Mouse (Mus musculus) MEL (cell line): ENCODE measurements around the gene Hoxb7. TPM values are rescaled to one million over a fixed set of nuclear protein-coding genes. Genes with fewer than 3 reads are reported as not detected.

Experiments
- DNase-seq: peaks from one replicate; pipeline ENCODE4 v3.0.0; 2011; ENCODE audit warnings: low read depth, low spot score
- H3K27ac ChIP-seq: 2 replicates; pipeline ENCODE4 v1.5.1; 2012; ENCODE audit warnings: low read depth, mild to moderate bottlenecking, control low read depth, low read length, moderate library complexity; ENCODE audit not compliant: control insufficient read depth
- H3K27me3 ChIP-seq, 2 experiments: fragments of 150-350 bp in 1 of 2; sonication (generic) in 1 of 2; 2 replicates each; pipeline ENCODE4 v1.6.1; 2012; ENCODE audit warnings: low read length in 2 of 2, mild to moderate bottlenecking in 2 of 2, improper control_type of control experiment in 1 of 2, moderate library complexity in 1 of 2; ENCODE audit not compliant: insufficient read depth in 2 of 2, control insufficient read depth in 1 of 2
- H3K36me3 ChIP-seq, 2 experiments: 2 replicates each; pipeline ENCODE4 v1.6.1; 2012 to 2014; ENCODE audit warnings: low read length in 2 of 2, improper control_type of control experiment in 1 of 2, inconsistent platforms in 1 of 2, mild to moderate bottlenecking in 1 of 2; ENCODE audit not compliant: insufficient read depth in 2 of 2, control insufficient read depth in 1 of 2
- H3K4me1 ChIP-seq, 2 experiments: fragments of 150-350 bp in 1 of 2; sonication (generic) in 1 of 2; 2 replicates each; pipeline ENCODE4 v1.6.1; 2012; ENCODE audit warnings: low read length in 2 of 2, improper control_type of control experiment in 1 of 2, mild to moderate bottlenecking in 1 of 2; ENCODE audit not compliant: insufficient read depth in 2 of 2, control insufficient read depth in 1 of 2
- H3K4me3 ChIP-seq, 2 experiments: fragments of 150-350 bp in 1 of 2; sonication (generic) in 1 of 2; 2 replicates each; pipeline ENCODE4 v1.5.1; 2012; ENCODE audit warnings: low read depth in 2 of 2, low read length in 2 of 2, mild to moderate bottlenecking in 2 of 2, moderate library complexity in 2 of 2, control low read depth in 1 of 2, improper control_type of control experiment in 1 of 2; ENCODE audit not compliant: control insufficient read depth in 1 of 2, insufficient read depth in 1 of 2
- H3K79me2 ChIP-seq: 2 replicates; pipeline ENCODE4 v1.6.1; 2012; ENCODE audit warnings: mild to moderate bottlenecking, low read length, moderate library complexity; ENCODE audit not compliant: control insufficient read depth, poor library complexity, insufficient read depth
- H3K9ac ChIP-seq: 2 replicates; pipeline ENCODE4 v1.6.1; 2012; ENCODE audit warnings: low read depth, mild to moderate bottlenecking, control low read depth, low read length, moderate library complexity; ENCODE audit not compliant: control insufficient read depth, poor library complexity, severe bottlenecking
- H3K9me3 ChIP-seq: fragments of 150-350 bp; sonication (generic); replicated peaks from 2 replicates; pipeline ENCODE4 v1.6.1; 2012; ENCODE audit warnings: mild to moderate bottlenecking, low read length, improper control_type of control experiment, moderate library complexity; ENCODE audit not compliant: insufficient read depth
- BHLHE40 ChIP-seq: IDR thresholded peaks from 2 replicates; pipeline ENCODE4 v1.6.1; 2012; ENCODE audit warnings: low read depth, mild to moderate bottlenecking, inconsistent platforms, low read length, improper control_type of control experiment, borderline replicate concordance
- CHD1 ChIP-seq: IDR thresholded peaks from 2 replicates; pipeline ENCODE4 v1.6.1; 2012; ENCODE audit warnings: low read depth, mild to moderate bottlenecking, inconsistent platforms, low read length, improper control_type of control experiment
- CHD2 ChIP-seq: IDR thresholded peaks from 2 replicates; pipeline ENCODE4 v1.6.1; 2011; ENCODE audit warnings: low read length, improper control_type of control experiment
- E2F4 ChIP-seq: IDR thresholded peaks from 2 replicates; pipeline ENCODE4 v1.6.1; 2011; ENCODE audit warnings: low read depth, low read length, improper control_type of control experiment, borderline replicate concordance
- EP300 ChIP-seq, 2 experiments: IDR thresholded peaks; 2 replicates each; pipeline ENCODE4 v1.6.1; 2011; ENCODE audit warnings: improper control_type of control experiment in 2 of 2, low read length in 2 of 2, low read depth in 1 of 2, mild to moderate bottlenecking in 1 of 2
- GATA1 ChIP-seq: IDR thresholded peaks from 2 replicates; pipeline ENCODE4 v1.6.1; 2011; ENCODE audit warnings: low read depth, low read length, improper control_type of control experiment
- HCFC1 ChIP-seq: IDR thresholded peaks from 2 replicates; pipeline ENCODE4 v1.6.1; 2012; ENCODE audit warnings: low read depth, mild to moderate bottlenecking, inconsistent platforms, low read length, improper control_type of control experiment, moderate library complexity
- KAT2A ChIP-seq: conservative IDR thresholded peaks from 2 replicates; pipeline ENCODE4 v1.6.1; 2012; ENCODE audit warnings: low read depth, low read length, improper control_type of control experiment, inconsistent platforms
- MXI1 ChIP-seq: IDR thresholded peaks from 2 replicates; pipeline ENCODE4 v1.6.1; 2011; ENCODE audit warnings: mild to moderate bottlenecking, low read depth, low read length, improper control_type of control experiment
- POLR2A ChIP-seq, 2 experiments: IDR thresholded peaks; 2 replicates each; pipeline ENCODE4 v1.6.1; 2011 to 2012; ENCODE audit warnings: low read length in 2 of 2, mild to moderate bottlenecking in 2 of 2, control low read depth in 1 of 2, improper control_type of control experiment in 1 of 2, low read depth in 1 of 2, moderate library complexity in 1 of 2; ENCODE audit not compliant: control insufficient read depth in 1 of 2, insufficient read depth in 1 of 2, poor library complexity in 1 of 2
- POLR2AphosphoS2 ChIP-seq: IDR thresholded peaks from 2 replicates; pipeline ENCODE4 v1.6.1; 2011; ENCODE audit warnings: low read length, improper control_type of control experiment
- POLR2AphosphoS5 ChIP-seq: IDR thresholded peaks from 2 replicates; pipeline ENCODE4 v1.6.1; 2012; ENCODE audit warnings: low read depth, borderline replicate concordance, mild to moderate bottlenecking, inconsistent platforms, low read length, moderate library complexity, mixed read lengths
- RAD21 ChIP-seq: IDR thresholded peaks from 2 replicates; pipeline ENCODE4 v1.6.1; 2011; ENCODE audit warnings: mild to moderate bottlenecking, low read depth, low read length, improper control_type of control experiment
- SMC3 ChIP-seq: IDR thresholded peaks from 2 replicates; pipeline ENCODE4 v1.6.1; 2011; ENCODE audit warnings: low read depth, low read length, improper control_type of control experiment
- TAL1 ChIP-seq: IDR thresholded peaks from 2 replicates; pipeline ENCODE4 v1.6.1; 2012; ENCODE audit warnings: mild to moderate bottlenecking, inconsistent platforms, low read length, moderate library complexity, mixed read lengths
- TCF12 ChIP-seq: IDR thresholded peaks from 2 replicates; pipeline ENCODE4 v1.6.1; 2014; ENCODE audit warnings: low read depth, mild to moderate bottlenecking, inconsistent platforms, low read length, improper control_type of control experiment, moderate library complexity
- ZC3H11A ChIP-seq: IDR thresholded peaks from 2 replicates; pipeline ENCODE4 v1.6.1; 2012; ENCODE audit warnings: low read depth, mild to moderate bottlenecking, inconsistent platforms, low read length, improper control_type of control experiment
- ZKSCAN1 ChIP-seq: IDR thresholded peaks from 2 replicates; pipeline ENCODE4 v1.6.1; 2012; ENCODE audit warnings: low read depth, mild to moderate bottlenecking, inconsistent platforms, low read length, improper control_type of control experiment, moderate library complexity
- ZNF384 ChIP-seq: IDR thresholded peaks from 2 replicates; pipeline ENCODE4 v1.6.1; 2012; ENCODE audit warnings: low read depth, mild to moderate bottlenecking, inconsistent platforms, low read length, improper control_type of control experiment
- polyA plus RNA-seq, 2 experiments: library from polyadenylated mRNA; stranded (reverse) in 1 of 2; unstranded in 1 of 2; fragments of >175 nt in 1 of 2; fragments of >200 nt in 1 of 2; gene quantifications; 2 replicates each; pipeline versions ENCODE4 v1.2.1 to v1.2.4; 2012; ENCODE audit warnings: low replicate concordance in 2 of 2, low read depth in 1 of 2; ENCODE audit not compliant: insufficient read length in 2 of 2, insufficient read depth in 1 of 2, missing spikeins in 1 of 2
- total RNA-seq: library from RNA; depleted of rRNA; stranded (reverse); fragments of 300-350 nt; gene quantifications from 2 replicates; pipeline ENCODE4 v1.2.3, GENCODE M21; 2012

The Hoxb7 gene
- total and polyA plus RNA-seq, 3 experiments, result not detected

- no peak for DNase-seq
- no peak overlapping the region for H3K4me3 ChIP-seq
- no peaks in the 10 kb centered on the region for H3K36me3 ChIP-seq
- no peaks in the 10 kb centered on the region for H3K9me3 ChIP-seq
- H3K27ac ChIP-seq, result no peak overlapping the region
- no peak overlapping the region for H3K9ac ChIP-seq
- no peaks in the 10 kb centered on the region for H3K79me2 ChIP-seq
- H3K27me3 ChIP-seq, result peaks cover 6 to 8% of the 10 kb centered on the region in 2 experiments
- H3K4me1 ChIP-seq, result no peaks in the 10 kb centered on the region
- TF ChIP-seq SMC3 (no peak), POLR2A (IDR thresholded peaks at IDR 0.05; ENCODE audit: control insufficient read depth in 1 of 2, insufficient read depth in 1 of 2, low read depth in 1 of 2, low read length in 2 of 2, poor library complexity in 1 of 2) (no peak), ZKSCAN1 (no peak), EP300 (IDR thresholded peaks at IDR 0.05; ENCODE audit: low read depth in 1 of 2, low read length in 2 of 2) (no peak), GATA1 (no peak), TAL1 (no peak), MXI1 (no peak), CHD1 (no peak), ZNF384 (no peak), BHLHE40 (no peak), CHD2 (no peak), POLR2AphosphoS2 (no peak), POLR2AphosphoS5 (no peak), TCF12 (no peak), ZC3H11A (no peak)
- TF ChIP-seq, all 39 proteins: peak for 0
Observed at GRCm38 (mm10) chr11:96336597-96336996, 50.2 kb downstream of the Hoxb7 start.

GRCm38 (mm10) chr11:96337026-96337425 is 50.6 kb downstream of the Hoxb7 start:
- Histone ChIP-seq H3K27me3 (peaks cover 6 to 8% of the 10 kb centered on the region in 2 experiments), H3K9me3 (no peaks in the 10 kb centered on the region), H3K79me2 (no peaks in the 10 kb centered on the region), H3K4me1 (no peaks in the 10 kb centered on the region), H3K9ac (no peak overlapping the region), H3K36me3 (no peaks in the 10 kb centered on the region), H3K27ac (no peak overlapping the region), H3K4me3 (no peak overlapping the region)
- no peak for DNase-seq
- no peak for TF ChIP-seq POLR2A (IDR thresholded peaks at IDR 0.05; ENCODE audit: control insufficient read depth in 1 of 2, insufficient read depth in 1 of 2, low read depth in 1 of 2, low read length in 2 of 2, poor library complexity in 1 of 2)
- no peak for TF ChIP-seq SMC3
- TF ChIP-seq ZKSCAN1, result no peak
- TF ChIP-seq E2F4, result no peak
- no peak for TF ChIP-seq TCF12
- TF ChIP-seq HCFC1, result no peak
- TF ChIP-seq RAD21, result no peak
- no peak for TF ChIP-seq TAL1
- TF ChIP-seq POLR2AphosphoS2, result no peak
- TF ChIP-seq KAT2A, result no peak
